Mouse (Mus musculus): ENCODE measurements around the gene Lins1.

Lins1 gene

GRCm38 (mm10) chr7:66734466-66734865 is 44.8 kb downstream of the Lins1 start:
- Histone ChIP-seq H3K27me3 (ENCODE audit: insufficient read depth, low read length) (no peaks in the 10 kb centered on the region), H3K36me3 (ENCODE audit: insufficient read depth, low read length) (no peaks in the 10 kb centered on the region), H3K4me3 (replicated peaks; ENCODE audit: low read length) (no peak overlapping the region), H3K4me1 (replicated peaks; ENCODE audit: low read depth, low read length) (no peaks in the 10 kb centered on the region), H3K9me3 (ENCODE audit: low read length) (peaks cover 2% of the 10 kb centered on the region)
- TF ChIP-seq NANOG (IDR thresholded peaks at IDR 0.05; ENCODE audit: borderline replicate concordance, low read length) (no peak), POU5F1 (IDR thresholded peaks at IDR 0.05; ENCODE audit: borderline replicate concordance, low read length) (no peak), CTCF (conservative IDR thresholded peaks at IDR 0.05; ENCODE audit: low read length) (no peak)

- no peaks in the 10 kb centered on the region for H3K27me3 ChIP-seq (ENCODE audit: insufficient read depth, low read length)
- H3K9me3 ChIP-seq (ENCODE audit: low read length) = no peaks in the 10 kb centered on the region
- no peaks in the 10 kb centered on the region for H3K36me3 ChIP-seq (ENCODE audit: insufficient read depth, low read length)
- no peak overlapping the region for H3K4me3 ChIP-seq (replicated peaks; ENCODE audit: low read length)
- no peaks in the 10 kb centered on the region for H3K4me1 ChIP-seq (replicated peaks; ENCODE audit: low read depth, low read length)
- TF ChIP-seq POU5F1 (IDR thresholded peaks at IDR 0.05; ENCODE audit: borderline replicate concordance, low read length) = no peak
- TF ChIP-seq CTCF (conservative IDR thresholded peaks at IDR 0.05; ENCODE audit: low read length) = no peak
- TF ChIP-seq NANOG (IDR thresholded peaks at IDR 0.05; ENCODE audit: borderline replicate concordance, low read length) = no peak
Observed at GRCm38 (mm10) chr7:66734993-66735392, 45.3 kb downstream of the Lins1 start.

DNA sequence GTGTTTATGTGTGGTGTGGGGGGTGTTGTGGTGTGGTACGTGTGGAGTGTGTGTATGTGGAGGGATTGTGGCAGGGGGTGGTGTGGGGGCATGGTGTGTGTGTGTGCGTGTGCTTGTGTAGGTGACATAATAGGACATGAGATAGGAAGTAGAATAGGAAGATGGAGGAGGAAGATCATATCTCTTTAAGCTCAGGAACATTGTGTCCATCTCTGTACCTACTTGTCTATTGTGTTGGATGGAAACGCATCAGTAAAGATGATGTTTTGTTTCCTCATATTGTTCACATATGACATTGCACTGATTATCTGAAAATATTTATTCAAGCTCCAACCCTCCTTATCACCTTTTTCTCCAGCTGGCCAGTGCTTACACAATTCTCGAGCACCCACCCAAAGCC is 47.7 kb downstream of the Lins1 start:
- TF ChIP-seq CTCF (conservative IDR thresholded peaks at IDR 0.05; ENCODE audit: low read length) (no peak), NANOG (IDR thresholded peaks at IDR 0.05; ENCODE audit: borderline replicate concordance, low read length) (no peak), POU5F1 (IDR thresholded peaks at IDR 0.05; ENCODE audit: borderline replicate concordance, low read length) (no peak)
- no peak overlapping the region for H3K4me3 ChIP-seq (replicated peaks; ENCODE audit: low read length)
- H3K9me3 ChIP-seq (ENCODE audit: low read length) = no peaks in the 10 kb centered on the region

GRCm38 (mm10) chr7:66741008-66741407 is 51.3 kb downstream of the Lins1 start:
- TF ChIP-seq CTCF (conservative IDR thresholded peaks at IDR 0.05; ENCODE audit: low read length) (no peak), POU5F1 (IDR thresholded peaks at IDR 0.05; ENCODE audit: borderline replicate concordance, low read length) (no peak), NANOG (IDR thresholded peaks at IDR 0.05; ENCODE audit: borderline replicate concordance, low read length) (no peak)
- Histone ChIP-seq H3K9me3 (ENCODE audit: low read length) (no peaks in the 10 kb centered on the region), H3K36me3 (ENCODE audit: insufficient read depth, low read length) (no peaks in the 10 kb centered on the region), H3K4me3 (replicated peaks; ENCODE audit: low read length) (no peak overlapping the region), H3K27me3 (ENCODE audit: insufficient read depth, low read length) (no peaks in the 10 kb centered on the region), H3K4me1 (replicated peaks; ENCODE audit: low read depth, low read length) (peaks cover 5% of the 10 kb centered on the region; the same call in 1 of the 2 replicates)

More for the DNA sequence above, 47.7 kb downstream of the Lins1 start:
- no peaks in the 10 kb centered on the region for H3K27me3 ChIP-seq (ENCODE audit: insufficient read depth, low read length)
- no peaks in the 10 kb centered on the region for H3K36me3 ChIP-seq (ENCODE audit: insufficient read depth, low read length)
- H3K4me1 ChIP-seq (replicated peaks; ENCODE audit: low read depth, low read length) = no peaks in the 10 kb centered on the region

- no peak overlapping the region for H3K4me3 ChIP-seq (replicated peaks; ENCODE audit: low read length)
- TF ChIP-seq NANOG (IDR thresholded peaks at IDR 0.05; ENCODE audit: borderline replicate concordance, low read length) (no peak), CTCF (conservative IDR thresholded peaks at IDR 0.05; ENCODE audit: low read length) (no peak), POU5F1 (IDR thresholded peaks at IDR 0.05; ENCODE audit: borderline replicate concordance, low read length) (no peak)
- H3K36me3 ChIP-seq (ENCODE audit: insufficient read depth, low read length) = no peaks in the 10 kb centered on the region
- no peaks in the 10 kb centered on the region for H3K27me3 ChIP-seq (ENCODE audit: insufficient read depth, low read length)
- H3K4me1 ChIP-seq (replicated peaks; ENCODE audit: low read depth, low read length) = peaks cover 5% of the 10 kb centered on the region; the same call in 1 of the 2 replicates
- H3K9me3 ChIP-seq (ENCODE audit: low read length) = no peaks in the 10 kb centered on the region
Observed at GRCm38 (mm10) chr7:66741412-66741811, 51.7 kb downstream of the Lins1 start.

DNA sequence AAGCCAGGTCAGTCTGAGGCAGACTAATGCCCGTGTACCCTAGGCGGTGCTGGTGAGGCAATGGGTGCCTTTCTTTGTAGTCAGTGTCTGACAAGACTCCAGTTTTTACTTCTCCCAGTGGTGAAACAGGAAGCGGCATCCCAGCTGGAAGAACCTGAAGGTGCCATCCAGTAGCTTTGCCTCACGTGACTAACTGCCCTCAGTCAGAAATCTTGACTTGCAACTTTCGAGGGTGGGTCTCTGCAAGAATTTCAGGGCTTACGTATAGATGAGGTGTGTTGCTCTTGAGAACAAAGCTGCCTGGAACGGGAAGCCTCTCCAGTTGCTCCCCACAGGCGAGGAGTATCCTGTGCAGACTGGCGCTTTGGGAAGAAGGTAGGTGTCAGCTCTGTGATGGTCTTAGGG is 53.7 kb downstream of the Lins1 start, which contains the start of gene Cers3:
Gene Cers3 (plus strand): TSS at position 128 of the 405 bp plus-strand sequence.
- TF ChIP-seq POU5F1 (IDR thresholded peaks at IDR 0.05; ENCODE audit: borderline replicate concordance, low read length) (no peak), CTCF (conservative IDR thresholded peaks at IDR 0.05; ENCODE audit: low read length) (no peak), NANOG (IDR thresholded peaks at IDR 0.05; ENCODE audit: borderline replicate concordance, low read length) (no peak)

GRCm38 (mm10) chr7:66746972-66747371 is 57.3 kb downstream of the Lins1 start:
- Histone ChIP-seq H3K36me3 (ENCODE audit: insufficient read depth, low read length) (no peaks in the 10 kb centered on the region), H3K9me3 (ENCODE audit: low read length) (no peaks in the 10 kb centered on the region), H3K4me3 (replicated peaks; ENCODE audit: low read length) (no peak overlapping the region), H3K27me3 (ENCODE audit: insufficient read depth, low read length) (no peaks in the 10 kb centered on the region), H3K4me1 (replicated peaks; ENCODE audit: low read depth, low read length) (peaks cover 5% of the 10 kb centered on the region; the same call in 1 of the 2 replicates)
- TF ChIP-seq POU5F1 (IDR thresholded peaks at IDR 0.05; ENCODE audit: borderline replicate concordance, low read length) (no peak), NANOG (IDR thresholded peaks at IDR 0.05; ENCODE audit: borderline replicate concordance, low read length) (no peak), CTCF (conservative IDR thresholded peaks at IDR 0.05; ENCODE audit: low read length) (no peak)

More for the DNA sequence above, 53.7 kb downstream of the Lins1 start, which contains the start of gene Cers3:
- peaks cover 5% of the 10 kb centered on the region; the same call in 1 of the 2 replicates for H3K4me1 ChIP-seq (replicated peaks; ENCODE audit: low read depth, low read length)
- H3K9me3 ChIP-seq (ENCODE audit: low read length) = no peaks in the 10 kb centered on the region
- H3K4me3 ChIP-seq (replicated peaks; ENCODE audit: low read length) = no peak within 1 kb of the TSS
- no peaks in the 10 kb centered on the region for H3K36me3 ChIP-seq (ENCODE audit: insufficient read depth, low read length)
- H3K27me3 ChIP-seq (ENCODE audit: insufficient read depth, low read length) = no peaks in the 10 kb centered on the region

- no peaks in the 10 kb centered on the region for H3K36me3 ChIP-seq (ENCODE audit: insufficient read depth, low read length)
- TF ChIP-seq NANOG (IDR thresholded peaks at IDR 0.05; ENCODE audit: borderline replicate concordance, low read length) (no peak), CTCF (conservative IDR thresholded peaks at IDR 0.05; ENCODE audit: low read length) (no peak), POU5F1 (IDR thresholded peaks at IDR 0.05; ENCODE audit: borderline replicate concordance, low read length) (no peak)
- no peaks in the 10 kb centered on the region for H3K4me1 ChIP-seq (replicated peaks; ENCODE audit: low read depth, low read length)
- H3K4me3 ChIP-seq (replicated peaks; ENCODE audit: low read length) = no peak overlapping the region
- no peaks in the 10 kb centered on the region for H3K9me3 ChIP-seq (ENCODE audit: low read length)
- H3K27me3 ChIP-seq (ENCODE audit: insufficient read depth, low read length) = no peaks in the 10 kb centered on the region
Observed at GRCm38 (mm10) chr7:66749998-66750397, 60.3 kb downstream of the Lins1 start.

- Histone ChIP-seq H3K27me3 (ENCODE audit: insufficient read depth, low read length) (no peaks in the 10 kb centered on the region), H3K4me3 (replicated peaks; ENCODE audit: low read length) (no peak overlapping the region), H3K4me1 (replicated peaks; ENCODE audit: low read depth, low read length) (no peaks in the 10 kb centered on the region), H3K9me3 (ENCODE audit: low read length) (no peaks in the 10 kb centered on the region), H3K36me3 (ENCODE audit: insufficient read depth, low read length) (no peaks in the 10 kb centered on the region)
- TF ChIP-seq POU5F1 (IDR thresholded peaks at IDR 0.05; ENCODE audit: borderline replicate concordance, low read length) (no peak), CTCF (conservative IDR thresholded peaks at IDR 0.05; ENCODE audit: low read length) (no peak), NANOG (IDR thresholded peaks at IDR 0.05; ENCODE audit: borderline replicate concordance, low read length) (no peak)
Observed at GRCm38 (mm10) chr7:66753816-66754215, 64.1 kb downstream of the Lins1 start.

Measured in E14TG2a.4 (cell line).